Mouse (Mus musculus) sigmoid colon, adult 10 weeks (tissue): ENCODE results near the gene 4930555G01Rik. TPM values are rescaled to one million over a fixed set of nuclear protein-coding genes. Genes with fewer than 3 reads are reported as not detected.

Experiments used
- polyA plus RNA-seq: library from polyadenylated mRNA; stranded (reverse); fragments of 350-450 nt; fragmentation: Illumina TruSeq; extraction: RNeasy Lipid Tissue Mini Kit (QIAGEN cat#74804); gene quantifications from one replicate; pipeline ENCODE4 v1.2.3, GENCODE M21; 2014; ENCODE audit warnings: low read depth, low replicate concordance

4930555G01Rik gene
- not detected for polyA plus RNA-seq

GRCm38 (mm10) chr14:5050329-5050728 is at the start of gene 4930555G01Rik:
4930555G01Rik (plus strand) TSS chr14:5050629.

DNA sequence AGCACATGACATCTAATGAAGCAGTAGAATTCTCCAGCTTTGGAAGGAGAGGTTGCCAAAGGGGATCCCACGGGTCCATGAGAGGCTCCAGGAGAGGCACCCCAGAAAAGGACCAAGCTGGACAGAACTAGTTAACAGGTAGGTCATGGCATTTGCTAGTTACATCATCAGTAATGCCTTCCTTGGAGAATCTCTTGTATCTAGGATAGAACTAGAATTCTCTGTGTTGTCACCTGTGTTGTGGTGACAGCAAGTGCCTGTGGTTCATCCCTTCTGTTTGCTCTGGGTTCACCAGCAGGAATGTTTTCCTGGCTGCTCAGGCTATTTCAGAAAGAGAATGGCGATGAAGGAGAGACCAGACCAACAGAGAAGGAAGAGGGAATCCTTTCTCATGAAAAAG is 34.8 kb upstream of the 4930555G01Rik start, which contains the start of gene Gm3298:
Gene Gm3298, plus strand, starts transcription at position 301 of the 400 bp plus-strand sequence.

GRCm38 (mm10) chr14:5070611-5071490 is 20.4 kb downstream of the 4930555G01Rik start, which contains the start of gene Gm8281:
Gm8281 (plus strand) TSS chr14:5071040.

Other genes starting within 250 kb of the 4930555G01Rik start
- not detected for gene Gm3269, start 212.5 kb upstream of the 4930555G01Rik start, polyA plus RNA-seq
- gene Gm3264, start 195.1 kb upstream of the 4930555G01Rik start, polyA plus RNA-seq = not detected
- not detected for gene Gm3278, start 158.2 kb upstream of the 4930555G01Rik start, polyA plus RNA-seq
- not detected for gene Gm8297, start 66.7 kb upstream of the 4930555G01Rik start, polyA plus RNA-seq
- not detected for gene Gm3298, start 34.7 kb upstream of the 4930555G01Rik start, polyA plus RNA-seq
- gene Gm8281, start 20.4 kb downstream of the 4930555G01Rik start, polyA plus RNA-seq = 0.50 TPM
- gene Gm8279, start 80.9 kb downstream of the 4930555G01Rik start, polyA plus RNA-seq = not detected
- gene Gm3317, start 113.9 kb downstream of the 4930555G01Rik start, polyA plus RNA-seq = not detected
- gene Gm8271, start 135.2 kb downstream of the 4930555G01Rik start, polyA plus RNA-seq = not detected
- gene Gm3526, start 210.0 kb downstream of the 4930555G01Rik start, polyA plus RNA-seq = not detected